Mouse (Mus musculus) macrophage (primary cell): Measurements from ENCODE around the gene Csnk1g1. TPM values are rescaled to one million over a fixed set of nuclear protein-coding genes. Genes with fewer than 3 reads are reported as not detected.

Source experiments
- H3K27ac ChIP-seq: fragments of 350-480 bp; formaldehyde crosslinking; 2 replicates; pipeline ENCODE4 v1.9.0; 2021
- H3K36me3 ChIP-seq: fragments of 350-480 bp; formaldehyde crosslinking; 2 replicates; pipeline ENCODE4 v1.9.0; 2021; ENCODE audit errors: inconsistent target
- H3K4me3 ChIP-seq: fragments of 350-480 bp; formaldehyde crosslinking; 2 replicates; pipeline ENCODE4 v1.9.0; 2021; ENCODE audit errors: inconsistent target
- H3K79me2 ChIP-seq: fragments of 350-480 bp; formaldehyde crosslinking; 2 replicates; pipeline ENCODE4 v1.9.0; 2021; ENCODE audit errors: inconsistent target
- WGBS: methylation state at CpG from one replicate; pipeline ENCODE4 v1.1.7; 2026; ENCODE audit warnings: inconsistent platforms; ENCODE audit not compliant: missing documents; 5-methylcytosine and 5-hydroxymethylcytosine counted together
- polyA plus RNA-seq: library from polyadenylated mRNA; stranded (reverse); fragments of 250-400 nt; gene quantifications from 3 replicates; pipeline ENCODE4 v1.2.4, GENCODE M21; 2018; ENCODE audit warnings: inconsistent platforms

Csnk1g1 gene
- polyA plus RNA-seq, 1 experiment from 2014 or later = 9.7 TPM

DNA sequence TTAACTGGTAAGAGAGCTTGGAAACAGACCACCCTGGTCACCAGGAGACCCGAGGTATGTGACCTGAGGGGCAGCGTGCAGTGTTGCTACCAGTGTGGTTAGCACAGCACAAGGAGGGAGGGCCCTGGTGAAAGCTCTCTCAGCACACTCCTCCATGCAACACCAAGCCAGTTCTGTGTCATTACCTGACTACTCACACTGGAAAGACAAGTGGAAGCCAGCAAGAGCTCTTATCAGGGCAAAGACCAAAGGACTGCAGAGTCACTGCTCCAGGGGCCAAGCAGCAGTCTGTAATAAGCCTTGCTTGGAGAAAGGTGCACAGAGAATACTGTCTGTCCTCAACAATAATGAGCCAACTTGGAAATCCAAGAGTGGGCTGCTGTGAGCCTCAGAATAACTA lies 183.9 kb downstream of the Csnk1g1 start:
- H3K79me2 ChIP-seq = no peaks in the 10 kb centered on the region
- no peak overlapping the region for H3K4me3 ChIP-seq
- no peak overlapping the region for H3K27ac ChIP-seq
- 93% methylated on average over 2 of the region's 2 CpGs for WGBS
- H3K36me3 ChIP-seq = peaks cover 94% of the 10 kb centered on the region

Other genes with a start within 250 kb of the Csnk1g1 start
- gene Oaz2, start 240.9 kb upstream of the Csnk1g1 start, polyA plus RNA-seq = 21.6 to 39.7 TPM (median 24.0 TPM) in 3 replicates
- 4.6 to 7.8 TPM (median 6.3 TPM) in 3 replicates for gene Zfp609, start 81.4 kb upstream of the Csnk1g1 start, polyA plus RNA-seq
- gene Pclaf, start 18.7 kb upstream of the Csnk1g1 start, polyA plus RNA-seq = 0.56 to 25.5 TPM (median 11.5 TPM) in 3 replicates
- 19.6 to 23.6 TPM (median 21.8 TPM) in 3 replicates for gene Trip4, start 130 bp upstream of the Csnk1g1 start, polyA plus RNA-seq
- 289 to 501 TPM (median 407 TPM) in 3 replicates for gene Ppib, start 151.3 kb downstream of the Csnk1g1 start, polyA plus RNA-seq
- gene Snx22, start 160.8 kb downstream of the Csnk1g1 start, polyA plus RNA-seq = 0.29 to 1.3 TPM (median 0.46 TPM) in 3 replicates
- 126 to 191 TPM (median 168 TPM) in 3 replicates for gene Snx1, start 217.7 kb downstream of the Csnk1g1 start, polyA plus RNA-seq
- gene Ciao2a, start 217.7 kb downstream of the Csnk1g1 start, polyA plus RNA-seq = 103 to 211 TPM (median 123 TPM) in 3 replicates
- gene Dapk2, start 249.3 kb downstream of the Csnk1g1 start, polyA plus RNA-seq = 0.07 TPM in 1 of 3 replicates, not detected in the others